Mouse (Mus musculus) liver, adult (tissue): ENCODE measurements around the gene Adamts14.

Source experiments
- GATA4 ChIP-seq: IDR thresholded peaks from 2 replicates; pipeline ENCODE4 v1.6.1; 2014; ENCODE audit warnings: mild to moderate bottlenecking, low read length; ENCODE audit not compliant: insufficient replicate concordance

Adamts14 gene

DNA sequence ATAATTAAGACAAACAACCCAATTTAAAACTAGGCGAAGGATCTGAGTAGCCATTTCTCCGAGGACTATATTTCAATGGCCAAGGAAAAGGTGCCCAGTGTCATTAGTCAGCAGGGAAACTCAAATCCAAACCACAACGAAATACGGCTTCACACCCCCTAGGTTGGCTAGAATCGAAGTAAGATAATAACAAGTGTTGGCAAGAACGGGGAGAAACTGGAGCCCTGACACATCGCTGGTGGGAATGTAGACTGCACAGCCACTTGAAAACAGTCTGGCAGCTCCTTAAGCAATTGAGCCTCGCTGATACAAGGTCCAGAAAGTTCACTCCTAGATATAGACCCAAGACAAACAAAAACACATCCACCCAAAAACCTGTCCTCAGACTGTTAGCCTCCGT lies 16.6 kb downstream of the Adamts14 start:
- TF ChIP-seq GATA4: no peak

DNA sequence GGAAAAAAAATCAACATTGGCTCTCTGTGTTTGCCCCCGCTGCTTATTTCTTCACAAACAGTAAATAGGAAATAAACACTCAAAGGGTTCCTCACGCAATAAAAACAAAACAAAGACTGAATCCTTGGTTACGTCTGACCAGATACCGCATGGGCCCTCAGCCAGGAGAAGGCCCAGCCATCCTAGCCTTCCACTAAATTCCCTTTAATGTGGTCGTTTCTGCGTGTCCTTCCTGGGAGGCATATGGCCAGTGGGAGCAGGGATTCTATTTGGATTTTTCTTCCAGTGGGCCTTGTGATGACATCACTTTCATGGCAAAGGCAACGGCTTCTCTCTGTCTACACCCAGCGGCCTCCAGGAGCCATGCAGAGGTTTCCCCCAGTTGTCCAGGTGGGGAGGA lies 18.0 kb downstream of the Adamts14 start:
- TF ChIP-seq GATA4: no peak

DNA sequence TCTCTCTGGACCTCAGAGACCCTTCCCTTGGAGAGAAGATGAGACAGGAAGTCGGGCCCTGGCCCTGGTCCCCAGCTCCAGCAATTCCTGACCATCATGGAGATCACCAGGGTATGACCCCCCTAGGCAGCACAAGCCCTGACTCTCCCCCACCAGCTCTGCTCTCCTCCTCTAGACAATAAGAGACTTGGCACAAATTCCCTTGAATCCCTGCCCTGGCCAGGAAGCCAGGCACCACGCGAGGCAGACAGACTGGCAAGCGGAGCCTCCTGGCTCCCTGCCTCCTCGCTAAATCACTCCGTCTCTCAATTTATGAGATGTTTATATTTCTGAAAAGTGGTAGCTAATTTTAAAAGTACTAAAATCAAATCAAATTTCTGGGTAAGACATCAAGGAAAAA lies 18.5 kb downstream of the Adamts14 start:
- TF ChIP-seq GATA4: no peak

DNA sequence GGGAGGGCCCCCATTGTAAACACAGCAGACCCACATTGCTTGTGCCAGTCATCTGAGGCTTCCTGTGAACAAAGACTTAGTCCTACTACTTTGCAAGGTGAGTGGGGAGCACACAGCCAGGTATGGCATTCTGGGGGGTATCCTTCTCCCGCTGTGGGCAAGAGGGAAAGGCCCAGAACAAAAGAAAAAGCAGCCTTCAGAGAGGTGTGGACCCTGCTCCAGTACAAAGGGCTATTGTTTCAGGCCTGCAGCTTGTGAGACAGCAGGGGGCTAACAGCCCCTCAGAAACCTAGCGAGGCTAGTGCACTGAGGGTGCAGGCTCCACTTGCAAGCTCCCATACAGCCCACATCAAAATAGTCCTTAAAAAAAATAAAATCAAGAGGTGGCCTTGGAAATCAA lies 23.3 kb downstream of the Adamts14 start:
- no peak for TF ChIP-seq GATA4

DNA sequence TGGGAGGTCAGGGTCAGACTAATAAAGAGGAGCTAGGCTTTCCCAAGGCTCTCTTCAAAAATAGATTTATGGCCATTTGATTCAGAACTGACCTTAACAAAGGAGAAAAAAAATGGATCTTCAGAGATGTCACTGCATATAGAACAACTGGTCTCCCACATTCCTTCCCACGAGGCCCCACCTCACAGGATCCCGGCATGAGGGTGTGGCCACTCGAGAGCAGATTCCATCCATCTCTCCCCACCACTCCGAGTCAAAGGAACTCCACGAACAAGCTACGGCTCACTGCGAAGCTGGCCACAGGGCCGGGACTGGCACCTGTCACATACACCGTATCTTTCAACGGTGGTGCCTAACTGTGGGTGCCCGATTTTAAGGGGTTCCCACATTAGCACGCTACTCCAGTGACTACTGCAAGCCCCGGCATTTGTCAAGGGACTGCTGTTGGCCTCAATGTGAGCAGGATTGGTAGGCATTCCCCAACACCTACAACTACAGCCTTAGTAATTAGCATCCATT lies 24.6 kb downstream of the Adamts14 start:
- TF ChIP-seq GATA4: no peak

DNA sequence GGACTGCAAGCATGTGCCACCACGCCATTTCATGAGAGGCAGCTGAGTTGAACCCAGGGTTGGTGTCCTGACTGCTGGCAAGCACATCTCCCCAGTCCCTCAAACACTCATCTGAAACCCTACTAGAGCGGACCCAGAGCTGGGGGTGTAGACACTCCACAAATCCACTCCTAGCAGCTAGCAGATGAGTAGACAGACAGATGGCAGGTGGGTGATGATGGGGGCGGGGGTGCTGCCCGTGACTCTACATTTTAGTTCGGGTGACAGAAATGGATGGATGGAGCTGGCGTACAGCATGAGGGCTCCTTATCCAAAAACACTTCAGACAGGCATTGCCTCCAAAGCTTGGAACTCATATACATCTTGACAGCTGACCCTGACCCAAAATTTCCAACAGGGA lies 26.9 kb downstream of the Adamts14 start:
- TF ChIP-seq GATA4: no peak

DNA sequence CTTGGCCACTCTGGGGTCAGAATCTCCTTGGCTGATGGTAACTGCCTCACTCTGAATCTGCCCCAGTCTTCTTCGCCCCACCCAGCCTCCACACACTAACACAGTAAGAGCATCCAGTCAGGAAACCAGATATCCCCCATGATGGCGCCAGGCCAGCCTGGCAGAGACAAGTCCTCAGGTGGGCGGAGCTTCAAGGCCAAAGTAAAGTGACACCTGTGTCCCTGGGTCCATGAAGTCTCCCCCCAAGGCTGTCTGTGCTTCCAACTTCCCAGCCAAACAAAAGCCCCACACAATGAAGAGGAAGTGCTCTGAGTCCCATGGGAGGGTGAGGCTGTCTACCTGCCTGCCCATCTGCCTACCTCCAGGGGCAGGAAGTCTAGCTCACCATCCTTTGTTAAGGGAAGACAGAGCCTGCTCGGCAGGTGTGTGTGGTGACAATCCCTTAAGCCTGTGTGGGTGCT lies 31.2 kb downstream of the Adamts14 start:
- TF ChIP-seq GATA4: no peak

DNA sequence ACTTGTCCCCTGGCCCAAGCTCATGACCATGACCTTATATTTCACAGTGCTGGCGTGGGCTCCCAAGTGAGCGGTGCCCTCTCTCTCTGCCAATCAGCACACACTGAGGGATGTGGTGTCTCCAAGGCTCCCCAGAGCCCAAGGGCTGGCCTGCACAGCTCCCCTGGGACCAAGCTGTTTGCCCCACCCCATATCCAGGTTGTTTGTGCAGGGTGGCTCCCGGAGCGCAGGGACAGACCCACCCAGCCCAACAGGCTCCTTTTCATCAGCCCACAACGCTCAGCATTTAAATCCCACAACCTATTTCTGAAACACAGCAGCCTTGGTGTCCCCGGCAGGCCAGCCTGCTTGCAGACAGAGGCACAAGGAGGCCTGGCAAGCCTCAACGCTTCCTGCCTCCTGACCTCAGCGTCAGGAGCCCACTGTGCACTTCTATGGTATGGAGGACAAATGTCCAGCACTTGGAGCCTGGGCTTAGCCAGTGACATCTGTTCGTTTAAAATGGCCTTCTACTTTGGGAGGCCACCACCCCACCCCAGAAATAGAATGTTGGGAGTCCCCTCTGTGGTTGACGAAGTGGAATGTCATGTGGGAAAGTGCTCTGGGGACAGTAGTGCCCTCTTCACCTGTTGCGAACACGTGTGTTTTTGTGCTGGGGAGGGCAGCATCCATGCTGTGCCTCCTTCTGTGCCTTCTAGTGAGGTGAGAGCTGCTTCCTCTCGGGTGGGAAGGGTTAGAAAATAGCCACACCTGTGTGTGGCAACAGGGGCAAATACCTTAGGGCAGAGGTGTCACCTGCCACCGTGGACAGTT lies 32.9 kb downstream of the Adamts14 start:
- no peak for TF ChIP-seq GATA4

DNA sequence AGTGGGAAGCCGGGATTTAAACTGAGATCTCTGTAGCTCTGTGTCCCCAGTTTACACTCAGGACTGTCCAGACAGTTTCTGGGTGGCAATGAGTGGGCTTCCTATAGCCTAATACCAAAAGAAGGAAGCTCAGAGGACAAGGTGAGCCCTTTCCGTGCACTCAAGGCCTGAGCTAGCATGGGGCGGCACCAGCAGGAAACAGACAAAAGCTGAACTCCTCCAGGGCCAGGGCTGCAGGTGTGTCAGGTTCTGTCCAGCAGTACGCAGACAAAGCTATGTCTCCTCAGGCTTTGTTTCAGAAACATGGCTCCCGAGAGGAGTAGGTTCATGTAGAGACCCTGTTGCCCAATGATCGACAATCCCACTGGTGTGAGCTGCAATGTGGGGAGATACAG lies 35.9 kb downstream of the Adamts14 start:
- TF ChIP-seq GATA4: no peak

DNA sequence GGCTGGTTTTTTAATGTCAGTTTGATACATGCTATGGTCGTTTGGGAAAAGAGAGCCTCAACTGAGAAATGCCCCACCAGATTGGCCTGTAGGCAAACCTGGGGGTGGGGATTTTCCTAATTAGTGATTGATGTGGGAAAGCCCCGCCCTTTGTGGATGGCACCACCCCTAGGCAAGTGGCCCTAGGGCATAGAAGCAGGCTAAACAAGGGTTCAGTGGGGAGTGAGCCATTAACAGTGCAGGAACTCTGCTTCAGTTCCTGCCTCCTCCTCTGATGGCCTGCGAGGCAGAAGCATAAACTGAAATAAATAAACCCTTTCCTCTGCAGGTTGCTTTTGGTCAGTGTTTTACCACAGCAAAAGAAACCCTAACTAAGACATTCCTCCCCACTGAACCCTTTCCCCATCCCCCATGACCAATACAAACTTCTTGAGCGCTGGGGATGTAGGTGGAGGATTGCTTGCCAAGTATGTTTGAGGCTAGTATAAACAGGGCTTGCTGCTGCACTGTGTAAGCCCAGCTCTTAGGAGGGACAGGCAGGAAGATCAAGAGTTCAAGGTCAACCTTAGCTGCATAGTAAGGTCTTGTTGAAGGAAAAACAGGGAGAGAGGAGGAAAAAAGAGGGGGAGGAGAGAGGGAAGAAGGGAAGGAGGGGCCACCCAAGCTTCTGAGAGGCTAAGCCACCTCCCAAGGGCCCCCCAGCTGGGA lies 36.4 kb downstream of the Adamts14 start:
- no peak for TF ChIP-seq GATA4

DNA sequence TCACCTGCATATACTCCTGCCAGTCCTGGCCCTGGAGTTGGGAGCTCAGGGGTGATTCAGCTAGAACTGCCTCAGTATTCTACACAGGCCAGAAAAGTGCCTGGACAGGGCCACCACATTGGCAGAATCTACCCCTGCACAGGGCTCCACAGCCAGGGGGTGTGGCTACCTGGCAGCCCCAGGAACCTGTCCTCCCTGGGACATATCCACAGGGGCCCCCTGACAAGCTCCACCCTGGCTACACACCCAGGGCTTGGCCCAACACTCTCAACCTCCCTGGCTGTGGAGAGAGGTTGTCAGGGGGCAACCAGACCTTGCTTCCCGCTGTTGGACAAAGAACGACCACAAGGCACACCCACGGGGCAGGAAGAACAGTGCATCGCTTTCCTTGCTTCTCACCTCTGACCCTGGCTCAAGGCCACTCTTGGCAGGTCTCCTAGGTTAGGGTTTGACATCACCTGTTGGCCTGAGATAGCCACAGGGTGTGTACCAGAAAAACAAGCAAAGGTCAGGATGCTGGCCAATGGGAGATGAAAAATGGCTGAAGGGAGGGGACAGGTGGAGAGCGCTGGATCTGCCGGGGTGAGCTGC lies 37.5 kb downstream of the Adamts14 start:
- no peak for TF ChIP-seq GATA4

DNA sequence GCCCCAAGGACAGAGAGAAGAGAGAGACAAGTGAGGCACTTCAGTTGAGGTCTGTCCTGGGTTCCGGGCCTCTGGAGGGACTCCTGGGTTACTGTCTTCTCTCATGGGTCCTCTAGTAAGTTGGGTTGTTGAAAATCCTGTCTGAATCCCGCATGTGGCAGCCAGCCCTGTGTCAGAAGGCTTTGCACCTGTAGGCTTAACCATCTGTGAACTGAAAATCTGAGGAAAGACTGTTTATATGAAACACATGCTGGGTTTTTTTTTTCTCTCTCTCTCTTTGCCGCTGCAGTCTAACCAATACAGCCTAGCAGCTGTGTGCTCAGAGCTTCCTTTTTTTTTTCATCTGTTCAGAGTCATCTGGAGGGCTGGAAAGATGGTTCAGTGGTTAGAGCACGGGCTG lies 38.9 kb downstream of the Adamts14 start:
- no peak for TF ChIP-seq GATA4

DNA sequence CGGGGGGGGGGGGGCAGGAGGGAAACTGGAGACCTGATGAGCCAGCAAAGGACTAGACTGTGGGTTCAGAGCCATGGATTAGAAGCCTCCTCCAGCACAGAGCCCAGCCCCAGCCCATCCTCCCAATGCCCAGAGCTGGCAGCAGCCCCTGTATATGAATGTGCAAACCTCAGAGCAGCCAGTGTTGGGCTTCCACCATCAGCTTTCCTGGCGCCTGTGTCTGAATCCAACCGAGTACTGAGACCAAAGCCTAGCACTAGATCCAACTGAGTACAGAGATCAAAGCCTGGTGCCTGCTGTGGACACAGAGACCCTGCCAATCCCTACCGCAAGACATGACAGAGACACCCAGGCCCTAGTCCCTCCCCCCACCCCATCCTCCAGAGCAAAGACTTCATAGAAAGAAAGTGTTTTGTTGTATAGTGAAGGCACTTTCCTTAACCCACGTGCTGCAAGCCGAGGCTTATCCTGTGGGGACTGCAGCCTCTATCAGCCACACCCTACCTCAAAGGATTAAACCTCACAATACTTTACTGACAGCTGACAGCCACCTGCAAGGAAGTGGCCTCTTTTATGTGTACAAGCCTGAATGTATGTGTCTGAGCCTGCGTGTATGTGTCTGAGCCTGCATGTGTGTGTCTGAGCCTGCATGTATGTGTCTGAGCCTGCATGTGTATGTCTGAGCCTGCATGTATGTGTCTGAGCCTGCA lies 40.2 kb downstream of the Adamts14 start:
- no peak for TF ChIP-seq GATA4

DNA sequence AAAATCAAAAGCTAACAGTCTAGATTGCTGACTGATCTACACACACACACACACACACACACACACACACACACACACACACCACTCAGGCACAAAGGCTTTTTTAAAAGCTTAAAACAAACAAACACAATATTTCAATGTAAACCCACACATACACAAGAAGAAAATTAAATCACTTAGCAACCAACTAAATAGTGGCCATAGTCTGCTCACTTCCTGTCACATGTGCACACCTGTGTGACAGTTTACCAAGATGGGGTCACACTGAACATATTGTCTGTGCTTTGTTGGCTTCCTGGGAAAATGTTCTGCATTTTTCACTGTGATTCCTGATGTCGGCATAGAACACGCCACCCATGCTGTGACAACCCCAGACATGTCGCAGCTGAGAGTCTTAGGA lies 41.5 kb downstream of the Adamts14 start:
- TF ChIP-seq GATA4: no peak

DNA sequence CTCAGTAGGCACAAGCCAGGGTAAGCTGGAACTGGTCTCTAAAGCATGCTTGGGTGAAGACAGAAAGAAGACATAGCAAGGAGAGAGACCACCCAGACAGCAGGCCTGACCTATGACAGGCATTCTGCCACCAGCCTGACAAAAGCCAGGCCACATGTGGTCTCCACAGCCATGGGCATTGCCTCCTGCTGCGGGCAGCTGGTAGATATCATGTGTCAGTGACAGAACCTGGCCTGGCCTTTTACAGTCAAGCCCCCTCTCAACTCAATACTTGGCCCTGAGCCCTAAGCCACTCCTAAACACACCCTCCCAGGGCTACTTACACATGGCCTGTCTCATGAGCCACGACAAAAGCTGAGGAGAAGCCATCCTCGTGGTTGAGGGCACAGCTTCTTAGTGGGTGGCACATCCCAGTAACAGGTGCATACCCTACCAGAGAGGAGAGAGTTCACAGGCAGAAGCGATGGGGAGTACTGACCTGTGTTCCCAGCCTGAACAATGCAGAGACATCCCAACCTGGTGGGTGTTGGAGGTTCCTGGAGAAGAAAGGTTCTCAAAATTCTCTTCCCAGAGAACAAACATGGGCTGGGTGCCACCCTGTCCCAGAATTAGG lies 46.3 kb downstream of the Adamts14 start:
- no peak for TF ChIP-seq GATA4
